Mouse (Mus musculus): ENCODE measurements around the gene Syngr1. TPM values are rescaled to one million over a fixed set of nuclear protein-coding genes. Genes with fewer than 3 reads are reported as not detected.

The Syngr1 gene
- total and polyA plus RNA-seq, 3 experiments, result 9.7 to 14.8 (median 11.3) TPM

GRCm38 (mm10) chr15:80083740-80084139 lies 7.4 kb upstream of the Syngr1 start:
- H3K9me3 ChIP-seq (replicated peaks; ENCODE audit: low read length), result peaks cover 7% of the 10 kb centered on the region
- no peak for TF ChIP-seq GABPA (IDR thresholded peaks at IDR 0.05; ENCODE audit: insufficient replicate concordance, low read depth, low read length)
- no peak for TF ChIP-seq NELFE (IDR thresholded peaks at IDR 0.05; ENCODE audit: low read depth, low read length)
- peaks cover 4 to 6% of the 10 kb centered on the region in 2 experiments for H3K4me1 ChIP-seq (ENCODE audit: control insufficient read depth in 1 of 2, insufficient read depth in 2 of 2)
- peak overlapping the region; percentile 81 for H3K9ac ChIP-seq (ENCODE audit: insufficient read depth, low read depth)
- peaks cover 4% of the 10 kb centered on the region for H3K27me3 ChIP-seq (replicated peaks)
- peaks cover 35% of the 10 kb centered on the region for H3K79me2 ChIP-seq (replicated peaks; ENCODE audit: control insufficient read depth, extremely low read depth, insufficient read depth, poor library complexity, severe bottlenecking)
- in situ Hi-C loops (cut with MboI; ENCODE audit: low pct_ligation_motif_present, low pct_unique_long_range_greater_than_20kb, low sequenced_read_pairs), result no loop called here
- H3K27ac ChIP-seq (ENCODE audit: insufficient read depth, low read depth), result peak overlapping the region; percentile 92
- dilution Hi-C loops (cut with MboI; ENCODE audit: extremely low pct_ligation_motif_present, extremely low pct_unique_long_range_greater_than_20kb, low sequenced_read_pairs), result no loop called here
- H3K4me2 ChIP-seq (ENCODE audit: insufficient read depth, low read depth, poor library complexity, severe bottlenecking), result peak overlapping the region; percentile 51
- H3K36me3 ChIP-seq (replicated peaks in 1 of 2; ENCODE audit: control insufficient read depth in 1 of 2, insufficient read depth in 1 of 2, low read length in 1 of 2), result peaks cover 37 to 38% of the 10 kb centered on the region in 2 experiments
- H3K4me3 ChIP-seq (replicated peaks in 1 of 3; ENCODE audit: low read depth in 2 of 3, low read length in 2 of 3, poor library complexity in 1 of 3), result peak overlapping the region; percentile 70 to 71 (median 70)
- DNase-seq (ENCODE audit: extremely low read depth), result no peak

DNA sequence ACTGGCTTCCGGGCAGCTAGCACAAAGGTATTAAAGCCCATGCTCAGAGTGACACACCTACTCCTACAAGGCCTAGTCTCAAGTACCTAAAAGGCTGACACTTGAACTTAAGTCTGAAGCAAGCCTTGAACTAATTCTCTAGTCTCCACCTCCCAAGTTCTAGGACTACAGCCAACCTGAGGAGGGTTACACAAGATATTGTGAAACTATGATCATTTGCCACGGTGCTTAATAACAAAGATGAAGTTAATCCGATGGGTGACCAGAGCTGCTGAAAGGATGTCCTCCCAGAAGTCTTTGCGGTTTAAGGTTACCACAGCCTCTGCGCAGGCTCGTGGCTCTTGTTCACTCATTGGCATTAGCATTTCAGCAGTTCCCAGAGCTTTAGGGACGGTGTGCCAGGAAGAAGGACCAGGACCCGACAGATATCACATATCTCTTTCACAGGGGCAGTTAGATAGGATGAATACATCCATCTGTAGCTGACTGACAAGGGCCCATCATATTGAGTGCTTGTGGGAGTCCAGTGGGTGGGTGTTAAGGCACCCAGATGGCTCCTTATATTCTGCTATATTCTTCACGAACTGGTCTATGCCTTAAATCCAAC lies 3.6 kb upstream of the Syngr1 start:
- H3K36me3 ChIP-seq (replicated peaks in 1 of 2; ENCODE audit: control insufficient read depth in 1 of 2, insufficient read depth in 1 of 2, low read length in 1 of 2), result peaks cover under 1 to 2% of the 10 kb centered on the region in 2 experiments
- peaks cover 7% of the 10 kb centered on the region for H3K9me3 ChIP-seq (replicated peaks; ENCODE audit: low read length)
- TF ChIP-seq USF1 (IDR thresholded peaks at IDR 0.05; ENCODE audit: low read depth, low read length), result no peak
- no peak for TF ChIP-seq CTCF (conservative IDR thresholded peaks at IDR 0.05 in 1 of 2, IDR thresholded peaks at IDR 0.05 in 1 of 2; ENCODE audit: low read depth in 2 of 2, low read length in 2 of 2)
- TF ChIP-seq RCOR1 (conservative IDR thresholded peaks at IDR 0.05; ENCODE audit: low read depth, low read length), result no peak
- TF ChIP-seq ZMIZ1 (IDR thresholded peaks at IDR 0.05; ENCODE audit: low read depth, low read length), result no peak
- TF ChIP-seq MAFK (IDR thresholded peaks at IDR 0.05; ENCODE audit: insufficient replicate concordance, low read length), result no peak
- no peak for TF ChIP-seq PAX5 (IDR thresholded peaks at IDR 0.05; ENCODE audit: low read length)
- TF ChIP-seq ELF1 (IDR thresholded peaks at IDR 0.05; ENCODE audit: low read depth, low read length), result no peak
- no peak for TF ChIP-seq SMC3 (IDR thresholded peaks at IDR 0.05; ENCODE audit: low read depth, low read length)
- TF ChIP-seq MAZ (IDR thresholded peaks at IDR 0.05; ENCODE audit: low read depth, low read length), result no peak
- TF ChIP-seq MEF2A (IDR thresholded peaks at IDR 0.05; ENCODE audit: borderline replicate concordance, low read depth, low read length), result no peak
- no peak for TF ChIP-seq ZC3H11A (IDR thresholded peaks at IDR 0.05; ENCODE audit: low read depth, low read length)
- no peak for TF ChIP-seq RAD21 (IDR thresholded peaks at IDR 0.05; ENCODE audit: low read depth, low read length)
- TF ChIP-seq POLR2AphosphoS2 (IDR thresholded peaks at IDR 0.05; ENCODE audit: low read depth, low read length), result no peak
- no peak for TF ChIP-seq IRF4 (IDR thresholded peaks at IDR 0.05; ENCODE audit: low read depth, low read length)
- no peak overlapping the region for H3K9ac ChIP-seq (ENCODE audit: insufficient read depth, low read depth)
- dilution Hi-C loops (cut with MboI; ENCODE audit: extremely low pct_ligation_motif_present, extremely low pct_unique_long_range_greater_than_20kb, low sequenced_read_pairs) (no loop called here), in situ Hi-C loops (cut with MboI; ENCODE audit: low pct_ligation_motif_present, low pct_unique_long_range_greater_than_20kb, low sequenced_read_pairs) (no loop called here)
- peaks cover 6% of the 10 kb centered on the region for H3K79me2 ChIP-seq (replicated peaks; ENCODE audit: control insufficient read depth, extremely low read depth, insufficient read depth, poor library complexity, severe bottlenecking)
- no peak overlapping the region for H3K4me2 ChIP-seq (ENCODE audit: insufficient read depth, low read depth, poor library complexity, severe bottlenecking)
- H3K27me3 ChIP-seq (replicated peaks), result peaks cover 24% of the 10 kb centered on the region
- H3K27ac ChIP-seq (ENCODE audit: insufficient read depth, low read depth), result no peak overlapping the region
- no peak overlapping the region for H3K4me3 ChIP-seq (replicated peaks in 1 of 3; ENCODE audit: low read depth in 2 of 3, low read length in 2 of 3, poor library complexity in 1 of 3)
- H3K4me1 ChIP-seq (ENCODE audit: control insufficient read depth in 1 of 2, insufficient read depth in 2 of 2), result peaks cover 0 to 7% of the 10 kb centered on the region in 2 experiments; a peak in 2 of 4 replicates
- DNase-seq (ENCODE audit: extremely low read depth), result no peak
